Mouse (Mus musculus) neural tube, embryonic 15.5 days (tissue): ENCODE measurements around the gene Runx2. TPM values are rescaled to one million over a fixed set of nuclear protein-coding genes. Genes with fewer than 3 reads are reported as not detected.

Experiments
- polyA plus RNA-seq: library from polyadenylated mRNA; unstranded; fragments of >200 nt; fragmentation: Nextera tagmentation; extraction: Ambion mirVana; gene quantifications from 2 replicates; pipeline ENCODE4 v1.2.1, GENCODE M21; 2015

The Runx2 gene
- polyA plus RNA-seq, 1 experiment from 2014 or later = 0.68 TPM

Other genes with a start within 250 kb of the Runx2 start
- 24.5 and 26.3 TPM in 2 replicates for gene Supt3, start 37.6 kb downstream of the Runx2 start, polyA plus RNA-seq